Mouse (Mus musculus): ENCODE results near the gene Ndst2.

- TF ChIP-seq CTCF (IDR thresholded peaks at IDR 0.05; ENCODE audit: borderline replicate concordance, extremely low read depth, insufficient read depth, insufficient read length) (no peak), POLR2A (IDR thresholded peaks at IDR 0.05; ENCODE audit: borderline replicate concordance, extremely low read depth, insufficient read depth, insufficient read length, poor library complexity, severe bottlenecking) (no peak)
Measured at GRCm38 (mm10) chr14:20730853-20731602, 3.3 kb downstream of the Ndst2 start.

All from brain, embryonic 14.5 days (tissue).